Mouse (Mus musculus) liver, postnatal 0 days (tissue): ENCODE results near the gene Lhfp. TPM values are rescaled to one million over a fixed set of nuclear protein-coding genes. Genes with fewer than 3 reads are reported as not detected.
A peak's percentile ranks its signal among the peaks of the same experiment; 100 is the strongest.

Source experiments
- ATAC-seq: fragments of 200-750 bp; cut with Nextera tagmentation; 2 replicates; pipeline ENCODE4 v1.8.0; 2017; ENCODE audit warnings: mild to moderate bottlenecking, moderate library complexity
- DNase-seq: peaks from one replicate; pipeline ENCODE4 v3.0.0-alpha.2; 2016
- H3K27ac ChIP-seq: fragments of 300-500 bp; sonication (generic); 2 replicates; pipeline ENCODE4 v1.5.1; 2014; ENCODE audit warnings: antibody characterized with exemption, moderate library complexity, mild to moderate bottlenecking, low read depth
- H3K27me3 ChIP-seq: fragments of 300-500 bp; sonication (generic); 2 replicates; pipeline ENCODE4 v1.6.1; 2014; ENCODE audit warnings: low read length, control low read depth, mixed read lengths; ENCODE audit not compliant: insufficient read depth
- H3K36me3 ChIP-seq: fragments of 300-500 bp; sonication (generic); replicated peaks from 2 replicates; pipeline ENCODE4 v1.6.1; 2014; ENCODE audit warnings: mild to moderate bottlenecking, control low read depth, low read length, moderate library complexity, mixed read lengths; ENCODE audit not compliant: insufficient read depth
- H3K4me1 ChIP-seq: fragments of 300-500 bp; sonication (generic); 2 replicates; pipeline ENCODE4 v1.6.1; 2014; ENCODE audit warnings: antibody characterized with exemption, mild to moderate bottlenecking, control low read depth; ENCODE audit not compliant: insufficient read depth
- H3K4me2 ChIP-seq: fragments of 300-500 bp; sonication (generic); 2 replicates; pipeline ENCODE4 v1.6.1; 2014; ENCODE audit warnings: low read depth, mild to moderate bottlenecking, low read length, moderate library complexity, mixed read lengths
- H3K4me3 ChIP-seq: fragments of 300-500 bp; sonication (generic); 2 replicates; pipeline ENCODE4 v1.5.1; 2014; ENCODE audit warnings: low read depth, low read length
- H3K9ac ChIP-seq: fragments of 300-500 bp; sonication (generic); replicated peaks from 2 replicates; pipeline ENCODE4 v1.6.1; 2014; ENCODE audit warnings: mild to moderate bottlenecking, moderate library complexity
- H3K9me3 ChIP-seq: fragments of 300-500 bp; sonication (generic); 2 replicates; pipeline ENCODE4 v1.6.1; 2016; ENCODE audit warnings: mild to moderate bottlenecking, control low read depth, low read length, mixed read lengths
- CTCF ChIP-seq: sonication (generic); IDR thresholded peaks from 2 replicates; pipeline ENCODE4 v1.5.1; 2016; ENCODE audit warnings: antibody characterized with exemption, low read depth
- EP300 ChIP-seq: IDR thresholded peaks from 2 replicates; pipeline ENCODE4 v1.6.1; 2016; ENCODE audit warnings: antibody characterized with exemption, low read depth, mild to moderate bottlenecking
- WGBS: fragments of 180-500 bp; shearing (Covaris S2); extraction: QIAGEN DNeasy Blood & Tissue Kit; methylation state at CpG from one replicate; pipeline ENCODE4 v1.1.7; 2014; ENCODE audit not compliant: insufficient replicate concordance; 5-methylcytosine and 5-hydroxymethylcytosine counted together
- polyA plus RNA-seq: library from polyadenylated mRNA; unstranded; fragments of >200 nt; fragmentation: Nextera tagmentation; extraction: Ambion mirVana; gene quantifications from 2 replicates; pipeline ENCODE4 v1.2.1, GENCODE M21; 2015

Lhfp gene
- polyA plus RNA-seq, 1 experiment from 2014 or later = 10.4 TPM

DNA sequence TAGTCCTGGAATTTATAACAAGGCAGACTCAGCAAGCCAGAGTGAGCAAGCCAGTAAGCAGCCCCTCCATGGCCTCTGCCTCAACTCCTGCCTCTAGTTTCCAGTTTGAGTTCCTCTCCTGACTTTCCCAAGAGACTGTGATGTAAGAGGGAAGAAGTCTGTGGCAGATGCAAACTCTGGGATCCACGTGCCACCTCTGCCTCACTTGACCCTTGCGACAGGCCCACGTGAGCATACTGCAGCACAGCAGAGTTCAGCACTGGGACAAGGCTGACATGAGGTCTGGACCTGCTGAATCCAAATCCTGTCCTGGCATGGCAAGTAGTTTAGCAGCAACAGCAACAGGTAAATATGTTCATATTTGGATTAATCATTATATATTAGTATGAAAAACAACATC is 41.3 kb upstream of the Lhfp start:
- Histone ChIP-seq H3K36me3 (peaks cover 25% of the 10 kb centered on the region), H3K4me2 (no peak overlapping the region), H3K4me3 (no peak overlapping the region), H3K27me3 (no peaks in the 10 kb centered on the region), H3K27ac (no peak overlapping the region), H3K9ac (no peak overlapping the region), H3K4me1 (no peaks in the 10 kb centered on the region), H3K9me3 (no peaks in the 10 kb centered on the region)
- TF ChIP-seq CTCF = no peak
- no peak for TF ChIP-seq EP300
- ATAC-seq = no peak
- 72% methylated on average over 3 of the region's 3 CpGs for WGBS
- no peak for DNase-seq

- Histone ChIP-seq H3K27me3 (no peaks in the 10 kb centered on the region), H3K4me2 (no peak overlapping the region), H3K4me3 (no peak overlapping the region), H3K36me3 (peaks cover 23% of the 10 kb centered on the region), H3K9ac (no peak overlapping the region), H3K9me3 (no peaks in the 10 kb centered on the region), H3K4me1 (no peaks in the 10 kb centered on the region), H3K27ac (no peak overlapping the region)
- TF ChIP-seq CTCF (no peak), EP300 (no peak)
- WGBS = 77% methylated on average over 6 of the region's 6 CpGs
- DNase-seq (no peak), ATAC-seq (no peak)
Observed at GRCm38 (mm10) chr3:53002076-53002475, 39.3 kb upstream of the Lhfp start.

DNA sequence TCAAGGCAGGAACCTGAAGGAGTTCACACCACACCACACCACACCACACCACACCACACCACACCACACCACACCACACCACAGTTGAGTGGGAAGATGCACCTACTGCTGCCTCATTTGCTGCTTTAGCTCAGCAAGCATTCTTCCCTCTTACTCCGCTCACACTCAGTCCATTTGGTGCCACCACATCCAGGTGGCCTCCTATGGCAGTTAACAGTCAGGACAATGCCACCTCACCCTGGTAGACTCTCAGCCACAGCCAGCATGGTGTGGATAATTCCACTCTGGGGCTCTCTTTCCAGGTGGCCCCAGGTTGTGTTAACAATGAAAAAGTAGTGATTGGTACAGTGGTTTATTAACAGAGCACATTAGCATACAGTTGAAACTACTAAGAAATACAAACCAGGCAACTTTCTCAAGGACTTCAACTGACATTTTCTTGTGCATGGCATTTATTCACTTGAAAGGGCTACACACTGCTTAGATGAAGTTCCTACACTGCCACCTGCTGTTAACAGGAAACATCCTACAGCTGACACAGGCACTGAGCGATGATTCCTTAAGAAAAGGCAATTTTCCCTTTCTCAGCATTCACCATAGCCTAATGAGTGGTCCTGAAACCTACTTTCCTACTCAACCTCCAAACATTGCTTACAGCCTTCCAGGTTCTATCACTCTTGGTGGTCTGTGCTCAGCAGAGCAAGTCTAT is 36.8 kb upstream of the Lhfp start:
- TF ChIP-seq CTCF (peak; percentile 68), EP300 (no peak)
- H3K9ac ChIP-seq = no peak overlapping the region
- H3K4me1 ChIP-seq = no peaks in the 10 kb centered on the region
- H3K9me3 ChIP-seq = no peaks in the 10 kb centered on the region
- H3K27ac ChIP-seq = no peak overlapping the region
- ATAC-seq (no peak), DNase-seq (no peak)
- no peak overlapping the region for H3K4me2 ChIP-seq
- no peak overlapping the region for H3K4me3 ChIP-seq
- no peaks in the 10 kb centered on the region for H3K27me3 ChIP-seq
- 68% methylated on average over 2 of the region's 2 CpGs for WGBS
- H3K36me3 ChIP-seq = peaks cover 27% of the 10 kb centered on the region

GRCm38 (mm10) chr3:53007411-53007810 is 33.9 kb upstream of the Lhfp start:
- DNase-seq (no peak), ATAC-seq (no peak)
- H3K9me3 ChIP-seq = no peaks in the 10 kb centered on the region
- H3K27ac ChIP-seq = no peak overlapping the region
- TF ChIP-seq CTCF (no peak), EP300 (no peak)
- H3K27me3 ChIP-seq = no peaks in the 10 kb centered on the region
- H3K4me2 ChIP-seq = no peak overlapping the region
- 89% methylated on average over 8 of the region's 8 CpGs for WGBS
- no peaks in the 10 kb centered on the region for H3K4me1 ChIP-seq
- H3K9ac ChIP-seq = no peak overlapping the region
- H3K4me3 ChIP-seq = no peak overlapping the region
- peaks cover 22% of the 10 kb centered on the region for H3K36me3 ChIP-seq

- Histone ChIP-seq H3K36me3 (peaks cover 13% of the 10 kb centered on the region), H3K9ac (peak within 1 kb of the TSS; percentile 82), H3K9me3 (no peaks in the 10 kb centered on the region), H3K27me3 (no peaks in the 10 kb centered on the region), H3K27ac (peak within 1 kb of the TSS; percentile 76), H3K4me1 (no peaks in the 10 kb centered on the region), H3K4me2 (peak within 1 kb of the TSS; percentile 92), H3K4me3 (peak within 1 kb of the TSS; percentile 72)
- ATAC-seq (peak; percentile 95), DNase-seq (peak; percentile 86)
- WGBS = 4% methylated on average over 50 of the region's 53 CpGs
- TF ChIP-seq EP300 (no peak), CTCF (no peak)
Observed at GRCm38 (mm10) chr3:53016436-53017340, 24.6 kb upstream of the Lhfp start, which contains the start of gene Cog6. TSS of gene Cog6 (minus strand) at chr3:53017237.

GRCm38 (mm10) chr3:53027333-53027732 is 14.0 kb upstream of the Lhfp start:
- Histone ChIP-seq H3K9me3 (no peaks in the 10 kb centered on the region), H3K27me3 (no peaks in the 10 kb centered on the region), H3K4me3 (no peak overlapping the region), H3K9ac (no peak overlapping the region), H3K27ac (no peak overlapping the region), H3K4me2 (no peak overlapping the region), H3K4me1 (0 out of 2 replicates have a peak, but pooled peaks cover under 1% of the 10 kb centered on the region), H3K36me3 (no peaks in the 10 kb centered on the region)
- TF ChIP-seq CTCF = no peak
- no peak for TF ChIP-seq EP300
- 65% methylated on average over 4 of the region's 4 CpGs for WGBS
- ATAC-seq (no peak), DNase-seq (no peak)
